Mouse (Mus musculus) erythroblast, embryonic 14.5 days (primary cell): ENCODE results near the gene Myod1.

Source experiments
- GATA1 ChIP-seq: IDR thresholded peaks from 2 replicates; pipeline ENCODE4 v1.6.1; 2012; ENCODE audit warnings: low read length, inconsistent platforms, mixed read lengths
- TAL1 ChIP-seq: IDR thresholded peaks from 3 replicates; pipeline ENCODE4 v1.6.1; 2012; ENCODE audit warnings: low read length, inconsistent platforms, mixed read lengths

DNA sequence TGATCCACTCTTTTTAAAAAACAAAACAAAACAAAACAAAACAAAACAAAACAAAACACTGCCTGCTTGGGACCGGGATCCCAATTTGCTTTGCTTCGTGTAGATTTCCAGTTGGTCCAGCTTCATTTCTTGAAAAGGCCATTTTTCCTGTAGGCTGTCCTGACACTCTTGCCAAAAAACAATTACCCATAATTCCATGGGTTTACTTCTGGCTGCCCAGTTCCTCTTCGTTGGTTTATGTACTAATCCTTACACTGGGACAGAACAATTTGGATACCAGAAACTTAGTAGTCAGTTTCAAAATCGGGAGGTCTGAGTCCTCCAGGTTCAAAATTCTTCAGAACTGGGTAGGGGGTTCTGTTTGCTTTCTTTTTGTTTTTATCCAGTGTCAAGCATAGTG, 14.0 kb downstream of the Myod1 start:
- TF ChIP-seq GATA1 (no peak), TAL1 (no peak)
